Mouse (Mus musculus): Measurements from ENCODE around the gene Slc38a3.

DNA sequence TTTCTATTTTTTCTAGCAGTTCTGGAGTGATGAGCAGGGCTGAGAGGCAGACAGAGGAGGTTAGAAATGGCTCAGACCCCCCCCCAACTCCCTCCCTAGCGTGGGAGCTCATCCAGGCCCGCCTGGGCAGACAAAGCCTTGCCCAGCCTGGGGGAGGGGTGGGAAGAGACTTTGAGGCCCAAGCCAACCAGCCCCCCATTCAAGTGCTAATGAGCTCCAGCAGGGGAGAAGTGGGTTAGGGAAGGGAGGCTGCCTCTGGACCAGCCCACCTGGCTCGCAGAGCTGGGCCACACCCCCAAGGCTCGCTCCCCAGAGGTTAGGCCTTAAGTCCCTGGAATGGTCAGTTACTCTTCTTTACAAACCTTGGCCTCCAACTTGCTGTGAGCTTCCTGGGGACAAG lies 38.8 kb downstream of the Slc38a3 start:
- no peak for TF ChIP-seq POLR2A (IDR thresholded peaks at IDR 0.05; ENCODE audit: low read depth, low read length)
- TF ChIP-seq CTCF (conservative IDR thresholded peaks at IDR 0.05; ENCODE audit: insufficient read depth, insufficient read length, low read depth, low read length) = no peak

Data from kidney, adult 2 months (tissue).